Mouse (Mus musculus) forebrain, postnatal 0 days (tissue): ENCODE data around the gene Gm35315. TPM values are rescaled to one million over a fixed set of nuclear protein-coding genes. Genes with fewer than 3 reads are reported as not detected.

Source experiments
- ATAC-seq: fragments of 200-750 bp; cut with Nextera tagmentation; 2 replicates; pipeline ENCODE4 v1.8.0; 2017; ENCODE audit warnings: mild to moderate bottlenecking, moderate library complexity
- DNase-seq: peaks from one replicate; pipeline ENCODE4 v3.0.0-alpha.2; 2015
- H3K27ac ChIP-seq: fragments of 300-500 bp; sonication (generic); 2 replicates; pipeline ENCODE4 v1.5.1; 2014; ENCODE audit warnings: low read depth, mild to moderate bottlenecking, antibody characterized with exemption, low read length, moderate library complexity, mixed read lengths
- H3K27me3 ChIP-seq: fragments of 300-500 bp; sonication (generic); 2 replicates; pipeline ENCODE4 v1.6.1; 2014; ENCODE audit warnings: mild to moderate bottlenecking, low read length, mixed read lengths; ENCODE audit not compliant: insufficient read depth
- H3K36me3 ChIP-seq: fragments of 300-500 bp; sonication (generic); 2 replicates; pipeline ENCODE4 v1.6.1; 2014; ENCODE audit warnings: mild to moderate bottlenecking, moderate library complexity; ENCODE audit not compliant: insufficient read depth
- H3K4me1 ChIP-seq: fragments of 300-500 bp; sonication (generic); 2 replicates; pipeline ENCODE4 v1.6.1; 2014; ENCODE audit warnings: antibody characterized with exemption; ENCODE audit not compliant: insufficient read depth
- H3K4me2 ChIP-seq: fragments of 300-500 bp; sonication (generic); 2 replicates; pipeline ENCODE4 v1.6.1; 2014; ENCODE audit warnings: low read depth, mild to moderate bottlenecking, moderate library complexity
- H3K4me3 ChIP-seq: fragments of 300-500 bp; sonication (generic); 2 replicates; pipeline ENCODE4 v1.5.1; 2014; ENCODE audit warnings: low read depth, low read length, mixed read lengths
- H3K9ac ChIP-seq: fragments of 300-500 bp; sonication (generic); 2 replicates; pipeline ENCODE4 v1.6.1; 2014; ENCODE audit warnings: mild to moderate bottlenecking
- H3K9me3 ChIP-seq: fragments of 300-500 bp; sonication (generic); 2 replicates; pipeline ENCODE4 v1.6.1; 2016; ENCODE audit warnings: low read length
- CTCF ChIP-seq: sonication (generic); IDR thresholded peaks from 2 replicates; pipeline ENCODE4 v1.5.1; 2016; ENCODE audit warnings: antibody characterized with exemption, control low read depth, low read depth
- WGBS: fragments of 180-500 bp; shearing (Covaris S2); extraction: QIAGEN DNeasy Blood & Tissue Kit; methylation state at CpG from one replicate; pipeline ENCODE4 v1.1.7; 2014; 5-methylcytosine and 5-hydroxymethylcytosine counted together
- polyA plus RNA-seq: library from polyadenylated mRNA; unstranded; fragments of >200 nt; fragmentation: Nextera tagmentation; extraction: Ambion mirVana; gene quantifications from 2 replicates; pipeline ENCODE4 v1.2.1, GENCODE M21; 2015
- total RNA-seq: library from RNA; depleted of rRNA; stranded (reverse); fragments of >200 nt; gene quantifications from 2 replicates; pipeline ENCODE4 v1.2.3, GENCODE M21; 2014; rRNA removed

Gm35315 gene
- total RNA-seq: 0.23 and 0.48 TPM in 2 replicates
- 0.36 and 0.68 TPM in 2 replicates for polyA plus RNA-seq

- DNase-seq (peak; percentile 90), ATAC-seq (peak; percentile 97)
- H3K9ac ChIP-seq: peak within 1 kb of the TSS; percentile 54
- TF ChIP-seq CTCF: no peak
- H3K4me3 ChIP-seq: peak within 1 kb of the TSS; percentile 52
- H3K36me3 ChIP-seq: no peaks in the 10 kb centered on the region
- peak within 1 kb of the TSS; percentile 90 for H3K4me2 ChIP-seq
- H3K4me1 ChIP-seq: 0 out of 2 replicates have a peak, but pooled peaks cover 4% of the 10 kb centered on the region
- no peaks in the 10 kb centered on the region for H3K27me3 ChIP-seq
- peak within 1 kb of the TSS; percentile 22; the same call in 1 of the 2 replicates for H3K27ac ChIP-seq
- no peaks in the 10 kb centered on the region for H3K9me3 ChIP-seq
- under 1% methylated on average over 25 of the region's 25 CpGs for WGBS
These were observed at the start of gene Gm35315 for GRCm38 (mm10) chr5:110094030-110094846. Gm35315 (minus strand) TSS chr5:110094420.

- Histone ChIP-seq H3K4me2 (no peak overlapping the region), H3K27me3 (no peaks in the 10 kb centered on the region), H3K4me1 (no peaks in the 10 kb centered on the region), H3K36me3 (peaks cover 57% of the 10 kb centered on the region), H3K4me3 (no peak overlapping the region), H3K9me3 (no peaks in the 10 kb centered on the region), H3K27ac (no peak overlapping the region), H3K9ac (no peak overlapping the region)
- no peak for ATAC-seq
- peak; percentile 12 for DNase-seq
- WGBS: 89% methylated on average over 5 of the region's 5 CpGs
- peak; percentile 53 for TF ChIP-seq CTCF
These were observed 48.8 kb upstream of the Gm35315 start for GRCm38 (mm10) chr5:110143007-110143406.

GRCm38 (mm10) chr5:110142309-110142708 is 48.1 kb upstream of the Gm35315 start:
- no peak for ATAC-seq
- H3K4me1 ChIP-seq: no peaks in the 10 kb centered on the region
- H3K4me2 ChIP-seq: no peak overlapping the region
- H3K27me3 ChIP-seq: no peaks in the 10 kb centered on the region
- no peak for DNase-seq
- H3K27ac ChIP-seq: no peak overlapping the region
- no peak overlapping the region for H3K9ac ChIP-seq
- peaks cover 52% of the 10 kb centered on the region for H3K36me3 ChIP-seq
- H3K4me3 ChIP-seq: no peak overlapping the region
- WGBS: 93% methylated on average over 2 of the region's 2 CpGs
- no peaks in the 10 kb centered on the region for H3K9me3 ChIP-seq
- no peak for TF ChIP-seq CTCF

GRCm38 (mm10) chr5:110140424-110140823 is 46.2 kb upstream of the Gm35315 start:
- Histone ChIP-seq H3K4me3 (no peak overlapping the region), H3K27me3 (no peaks in the 10 kb centered on the region), H3K9ac (no peak overlapping the region), H3K4me1 (no peaks in the 10 kb centered on the region), H3K36me3 (peaks cover 35% of the 10 kb centered on the region), H3K9me3 (no peaks in the 10 kb centered on the region), H3K4me2 (no peak overlapping the region), H3K27ac (no peak overlapping the region)
- 93% methylated on average over 7 of the region's 7 CpGs for WGBS
- DNase-seq (no peak), ATAC-seq (no peak)
- no peak for TF ChIP-seq CTCF

- Histone ChIP-seq H3K27ac (no peak overlapping the region), H3K27me3 (no peaks in the 10 kb centered on the region), H3K9ac (no peak overlapping the region), H3K36me3 (peaks cover 28% of the 10 kb centered on the region), H3K4me3 (no peak overlapping the region), H3K4me1 (peaks cover 4% of the 10 kb centered on the region; the same call in 1 of the 2 replicates), H3K4me2 (no peak overlapping the region), H3K9me3 (no peaks in the 10 kb centered on the region)
- DNase-seq: no peak
- TF ChIP-seq CTCF: no peak
- WGBS: 95% methylated on average over 3 of the region's 3 CpGs
- no peak for ATAC-seq
These were observed 45.1 kb upstream of the Gm35315 start for GRCm38 (mm10) chr5:110139325-110139724.

GRCm38 (mm10) chr5:110137816-110138215 is 43.6 kb upstream of the Gm35315 start:
- peaks cover 14% of the 10 kb centered on the region for H3K36me3 ChIP-seq
- 100% methylated on average over 3 of the region's 3 CpGs for WGBS
- H3K27me3 ChIP-seq: no peaks in the 10 kb centered on the region
- DNase-seq (no peak), ATAC-seq (no peak)
- no peak overlapping the region for H3K27ac ChIP-seq
- H3K9ac ChIP-seq: no peak overlapping the region
- H3K4me1 ChIP-seq: peaks cover 4% of the 10 kb centered on the region; the same call in 1 of the 2 replicates
- H3K9me3 ChIP-seq: no peaks in the 10 kb centered on the region
- no peak overlapping the region for H3K4me2 ChIP-seq
- no peak overlapping the region for H3K4me3 ChIP-seq
- no peak for TF ChIP-seq CTCF

GRCm38 (mm10) chr5:110136087-110136464 is 41.9 kb upstream of the Gm35315 start:
- no peaks in the 10 kb centered on the region for H3K27me3 ChIP-seq
- peaks cover 7% of the 10 kb centered on the region; the same call in 1 of the 2 replicates for H3K36me3 ChIP-seq
- peak overlapping the region; percentile 83 for H3K27ac ChIP-seq
- H3K9ac ChIP-seq: peak overlapping the region; percentile 80
- no peak for TF ChIP-seq CTCF
- peak overlapping the region; percentile 75 for H3K4me3 ChIP-seq
- peaks cover 4% of the 10 kb centered on the region; the same call in 1 of the 2 replicates for H3K4me1 ChIP-seq
- H3K9me3 ChIP-seq: no peaks in the 10 kb centered on the region
- 4% methylated on average over 18 of the region's 18 CpGs for WGBS
- ATAC-seq (peak; percentile 5; the same call in 1 of the 2 replicates), DNase-seq (no peak)
- H3K4me2 ChIP-seq: peak overlapping the region; percentile 80
